Mouse (Mus musculus) cerebellum, adult 2 months (tissue): ENCODE results near the gene Kcnj10.

Experiments
- CTCF ChIP-seq: fragments of 200-500 bp; IDR thresholded peaks from 2 replicates; pipeline ENCODE4 v1.5.1; 2011; ENCODE audit warnings: low read depth, mild to moderate bottlenecking, control low read depth, low read length, moderate library complexity, borderline replicate concordance; ENCODE audit not compliant: insufficient read depth
- POLR2A ChIP-seq: fragments of 200-500 bp; IDR thresholded peaks from 2 replicates; pipeline ENCODE4 v1.6.1; 2011; ENCODE audit warnings: low read length, control low read depth, borderline replicate concordance; ENCODE audit not compliant: insufficient read depth

DNA sequence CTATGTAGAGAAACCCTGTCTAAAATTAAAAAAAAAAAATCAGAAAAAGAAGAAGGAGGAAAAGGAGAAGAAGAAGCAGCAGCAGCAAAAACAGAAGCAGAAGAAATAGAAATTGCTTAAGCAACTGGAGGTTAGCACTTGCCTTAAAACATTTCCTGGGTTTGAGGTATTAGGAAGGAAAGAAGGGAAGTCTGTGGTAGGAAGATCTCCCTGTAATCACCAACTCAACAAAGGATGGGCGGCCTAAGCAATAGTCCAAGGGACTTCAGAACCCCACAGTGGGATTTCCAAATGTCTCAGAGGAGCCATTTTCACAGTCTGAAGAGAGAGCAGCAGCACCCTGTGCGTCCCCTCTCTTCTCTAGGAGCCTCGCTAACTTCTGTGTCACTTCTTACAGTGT lies 11.4 kb downstream of the Kcnj10 start:
- TF ChIP-seq CTCF (no peak), POLR2A (no peak)
